In genomic region chr13:60100130-60101112, GRCm38 (mm10) we compare ENCODE assay signal across 13 mouse cellular contexts.
DNase-seq lines count a peak whose midpoint lies in the region; ATAC-seq and TF ChIP-seq lines count a peak whose summit lies in the region.
"Had no signal": no experiment of that assay in that cellular context is flagged by ENCODE, and none has a peak within 500 bp of the region (broad histone marks: within the 10 kb centered on the region; RNA-seq: fewer than 3 reads in every experiment).

No protein-coding gene starts in this region.

- no peak overlapping the region for H3K4me3 ChIP-seq in intestine, embryonic 14.5 days (ENCODE audit: low read depth, low read length)
- H3K4me3 ChIP-seq in intestine, postnatal 0 days (ENCODE audit: low read depth, low read length) = no peak overlapping the region
- H3K4me3 ChIP-seq in midbrain, postnatal 0 days (ENCODE audit: low read depth, low read length) = no peak overlapping the region
- H3K4me3 ChIP-seq in midbrain, embryonic 13.5 days (replicated peaks) = no peak overlapping the region

- no peak for TF ChIP-seq CTCF in intestine, postnatal 0 days (IDR thresholded peaks at IDR 0.05; ENCODE audit: low read depth)
- TF ChIP-seq CTCF in midbrain, postnatal 0 days (IDR thresholded peaks at IDR 0.05) = no peak

- WGBS in intestine, embryonic 14.5 days = 57% methylated on average over 12 of the region's 12 CpGs
- 64% methylated on average over 12 of the region's 12 CpGs for WGBS in intestine, postnatal 0 days
- WGBS in midbrain, postnatal 0 days = 75% methylated on average over 11 of the region's 12 CpGs
- 81% methylated on average over 12 of the region's 12 CpGs for WGBS in midbrain, embryonic 13.5 days

- no peaks in the 10 kb centered on the region for H3K9me3 ChIP-seq in intestine, embryonic 14.5 days (ENCODE audit: control insufficient read depth, low read length)
- H3K9me3 ChIP-seq in intestine, postnatal 0 days (ENCODE audit: control insufficient read depth) = no peaks in the 10 kb centered on the region
- no peaks in the 10 kb centered on the region for H3K9me3 ChIP-seq in midbrain, postnatal 0 days (ENCODE audit: low read length)
- peaks cover 2% of the 10 kb centered on the region; the same call in 1 of the 2 replicates for H3K9me3 ChIP-seq in midbrain, embryonic 13.5 days

- H3K4me2 ChIP-seq in intestine, embryonic 14.5 days (ENCODE audit: low read length) = no peak overlapping the region
- H3K4me2 ChIP-seq in intestine, postnatal 0 days (replicated peaks; ENCODE audit: low read depth) = no peak overlapping the region
- no peak overlapping the region for H3K4me2 ChIP-seq in midbrain, postnatal 0 days (ENCODE audit: low read depth, low read length, poor library complexity, severe bottlenecking)
- no peak overlapping the region for H3K4me2 ChIP-seq in midbrain, embryonic 13.5 days (replicated peaks)

- ATAC-seq in cerebellum, adult (ENCODE audit: insufficient number of reproducible peaks, low FRiP score, low TSS enrichment) = no peak
- ATAC-seq in intestine, embryonic 14.5 days (replicated peaks; ENCODE audit: low FRiP score, low TSS enrichment, low read depth) = peak; percentile 76
- no peak for ATAC-seq in intestine, postnatal 0 days
- ATAC-seq in midbrain, postnatal 0 days (ENCODE audit: low FRiP score) = no peak
- no peak for ATAC-seq in midbrain, embryonic 13.5 days

- no peaks in the 10 kb centered on the region for H3K36me3 ChIP-seq in intestine, embryonic 14.5 days (ENCODE audit: control insufficient read depth, insufficient read depth, low read length)
- H3K36me3 ChIP-seq in intestine, postnatal 0 days (ENCODE audit: control insufficient read depth, insufficient read depth) = no peaks in the 10 kb centered on the region
- H3K36me3 ChIP-seq in midbrain, postnatal 0 days (ENCODE audit: insufficient read depth, low read length) = no peaks in the 10 kb centered on the region
- H3K36me3 ChIP-seq in midbrain, embryonic 13.5 days = no peaks in the 10 kb centered on the region

- no peaks in the 10 kb centered on the region for H3K27me3 ChIP-seq in intestine, embryonic 14.5 days (replicated peaks; ENCODE audit: control insufficient read depth, insufficient read depth, low read length)
- H3K27me3 ChIP-seq in intestine, postnatal 0 days (replicated peaks; ENCODE audit: control insufficient read depth, insufficient read depth, low read length) = no peaks in the 10 kb centered on the region
- no peaks in the 10 kb centered on the region for H3K27me3 ChIP-seq in midbrain, postnatal 0 days (ENCODE audit: insufficient read depth, low read length)
- no peaks in the 10 kb centered on the region for H3K27me3 ChIP-seq in midbrain, embryonic 13.5 days

- peaks cover 12% of the 10 kb centered on the region for H3K4me1 ChIP-seq in intestine, embryonic 14.5 days (replicated peaks; ENCODE audit: control insufficient read depth, insufficient read depth, low read length)
- no peaks in the 10 kb centered on the region for H3K4me1 ChIP-seq in intestine, postnatal 0 days (replicated peaks; ENCODE audit: control insufficient read depth, insufficient read depth, low read length)
- H3K4me1 ChIP-seq in midbrain, postnatal 0 days (ENCODE audit: insufficient read depth, low read length) = no peaks in the 10 kb centered on the region
- H3K4me1 ChIP-seq in midbrain, embryonic 13.5 days (replicated peaks) = 0 out of 2 replicates have a peak, but pooled peaks cover 5% of the 10 kb centered on the region

- H3K9ac ChIP-seq in intestine, embryonic 14.5 days (ENCODE audit: low read length) = no peak overlapping the region
- H3K9ac ChIP-seq in intestine, postnatal 0 days (ENCODE audit: low read depth, low read length) = no peak overlapping the region
- no peak overlapping the region for H3K9ac ChIP-seq in midbrain, postnatal 0 days (replicated peaks; ENCODE audit: low read length, poor library complexity, severe bottlenecking)
- no peak overlapping the region for H3K9ac ChIP-seq in midbrain, embryonic 13.5 days (replicated peaks)

- peak; percentile 62 to 63 for DNase-seq in cerebellum, postnatal 14 days
- DNase-seq in intestine, embryonic 14.5 days (ENCODE audit: low spot score) = peak; percentile 52
- DNase-seq in midbrain, postnatal 0 days (ENCODE audit: low spot score) = peak; percentile 78
- no peak for DNase-seq in right cerebral cortex, adult 2 months (ENCODE audit: low spot score in 2 of 2)
- no peak for DNase-seq in layer of hippocampus, adult 11-12 months (ENCODE audit: low spot score)
- DNase-seq: adrenal gland, adult 2 months; cerebellum, postnatal 25 days; gastrocnemius, postnatal 36 days; kidney, adult 8-10 months had no signal

- peak overlapping the region; percentile 69 for H3K27ac ChIP-seq in intestine, embryonic 14.5 days (ENCODE audit: low read depth)
- no peak overlapping the region; the same call in 1 of the 2 replicates for H3K27ac ChIP-seq in intestine, postnatal 0 days (ENCODE audit: low read depth, low read length)
- H3K27ac ChIP-seq in midbrain, postnatal 0 days (ENCODE audit: low read depth, low read length) = no peak overlapping the region
- H3K27ac ChIP-seq in midbrain, embryonic 13.5 days = no peak overlapping the region
- H3K27ac ChIP-seq: macrophage had no signal

Comparison
In these comparisons a context has a peak if more than half of its experiments do, and no peak if none do; other contexts are left out.
1. DNase-seq: peak in cerebellum, postnatal 14 days (2 of 2), intestine, embryonic 14.5 days (single experiment) and midbrain, postnatal 0 days (single experiment); none in right cerebral cortex, adult 2 months (0 of 2) and layer of hippocampus, adult 11-12 months (single experiment).